Mouse (Mus musculus) G1E (cell line): Measurements from ENCODE around the gene Tom1l1.

Experiments
- CTCF ChIP-seq: IDR thresholded peaks from 2 replicates; pipeline ENCODE4 v1.5.1; 2012; ENCODE audit warnings: low read depth, low read length, inconsistent platforms, mixed read lengths
- GATA1 ChIP-seq: IDR thresholded peaks from 2 replicates; pipeline ENCODE4 v1.6.1; 2012; ENCODE audit warnings: borderline replicate concordance, low read length, inconsistent platforms, mixed read lengths
- POLR2AphosphoS5 ChIP-seq: IDR thresholded peaks from 2 replicates; pipeline ENCODE4 v1.6.1; 2012; ENCODE audit warnings: low read depth, low read length, inconsistent platforms; ENCODE audit not compliant: insufficient replicate concordance
- TAL1 ChIP-seq: conservative IDR thresholded peaks from 2 replicates; pipeline ENCODE4 v1.6.1; 2012; ENCODE audit warnings: low read depth, low read length, inconsistent platforms, mixed read lengths

- TF ChIP-seq CTCF (no peak), TAL1 (no peak), GATA1 (no peak), POLR2AphosphoS5 (no peak)
Observed at GRCm38 (mm10) chr11:90726730-90727129, 38.6 kb upstream of the Tom1l1 start.
